Mouse (Mus musculus) liver, postnatal 0 days (tissue): ENCODE measurements at regions not wholly inside any gene's neighbourhood (a gene's known extent, or its start where the extent isn't known, plus 50 kb on each side); places are given as distances from the start of the nearest gene placed in this dataset.

Experiments used
- ATAC-seq: fragments of 200-750 bp; cut with Nextera tagmentation; 2 replicates; pipeline ENCODE4 v1.8.0; 2017; ENCODE audit warnings: mild to moderate bottlenecking, moderate library complexity
- DNase-seq: peaks from one replicate; pipeline ENCODE4 v3.0.0-alpha.2; 2016
- H3K27ac ChIP-seq: fragments of 300-500 bp; sonication (generic); 2 replicates; pipeline ENCODE4 v1.5.1; 2014; ENCODE audit warnings: antibody characterized with exemption, moderate library complexity, mild to moderate bottlenecking, low read depth
- H3K27me3 ChIP-seq: fragments of 300-500 bp; sonication (generic); 2 replicates; pipeline ENCODE4 v1.6.1; 2014; ENCODE audit warnings: low read length, control low read depth, mixed read lengths; ENCODE audit not compliant: insufficient read depth
- H3K36me3 ChIP-seq: fragments of 300-500 bp; sonication (generic); replicated peaks from 2 replicates; pipeline ENCODE4 v1.6.1; 2014; ENCODE audit warnings: mild to moderate bottlenecking, control low read depth, low read length, moderate library complexity, mixed read lengths; ENCODE audit not compliant: insufficient read depth
- H3K4me1 ChIP-seq: fragments of 300-500 bp; sonication (generic); 2 replicates; pipeline ENCODE4 v1.6.1; 2014; ENCODE audit warnings: antibody characterized with exemption, mild to moderate bottlenecking, control low read depth; ENCODE audit not compliant: insufficient read depth
- H3K4me2 ChIP-seq: fragments of 300-500 bp; sonication (generic); 2 replicates; pipeline ENCODE4 v1.6.1; 2014; ENCODE audit warnings: low read depth, mild to moderate bottlenecking, low read length, moderate library complexity, mixed read lengths
- H3K4me3 ChIP-seq: fragments of 300-500 bp; sonication (generic); 2 replicates; pipeline ENCODE4 v1.5.1; 2014; ENCODE audit warnings: low read depth, low read length
- H3K9ac ChIP-seq: fragments of 300-500 bp; sonication (generic); replicated peaks from 2 replicates; pipeline ENCODE4 v1.6.1; 2014; ENCODE audit warnings: mild to moderate bottlenecking, moderate library complexity
- H3K9me3 ChIP-seq: fragments of 300-500 bp; sonication (generic); 2 replicates; pipeline ENCODE4 v1.6.1; 2016; ENCODE audit warnings: mild to moderate bottlenecking, control low read depth, low read length, mixed read lengths
- CTCF ChIP-seq: sonication (generic); IDR thresholded peaks from 2 replicates; pipeline ENCODE4 v1.5.1; 2016; ENCODE audit warnings: antibody characterized with exemption, low read depth
- EP300 ChIP-seq: IDR thresholded peaks from 2 replicates; pipeline ENCODE4 v1.6.1; 2016; ENCODE audit warnings: antibody characterized with exemption, low read depth, mild to moderate bottlenecking
- WGBS: fragments of 180-500 bp; shearing (Covaris S2); extraction: QIAGEN DNeasy Blood & Tissue Kit; methylation state at CpG from one replicate; pipeline ENCODE4 v1.1.7; 2014; ENCODE audit not compliant: insufficient replicate concordance; 5-methylcytosine and 5-hydroxymethylcytosine counted together

DNA sequence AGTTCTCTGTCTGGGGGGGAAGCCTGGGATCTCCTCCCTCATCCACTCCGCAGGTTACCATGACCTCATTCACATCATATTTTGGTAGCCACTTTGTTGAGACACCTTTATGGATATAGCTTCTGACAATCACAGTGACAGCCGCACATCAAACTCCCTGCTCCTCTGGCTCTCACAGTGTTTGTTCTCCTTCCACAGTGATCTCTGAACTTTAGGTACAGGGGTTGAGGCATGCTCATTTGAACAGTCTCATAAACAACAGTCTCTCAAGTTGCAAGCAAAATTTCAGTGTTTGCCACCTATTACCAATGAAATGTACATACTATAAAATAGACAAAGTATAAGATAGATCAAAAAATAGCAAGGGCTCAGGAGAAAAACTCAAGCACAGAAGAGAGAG lies 200.2 kb upstream of the Lyplal1 start:
- ATAC-seq: peak; percentile 87
- H3K9ac ChIP-seq: no peak overlapping the region
- no peak overlapping the region for H3K4me3 ChIP-seq
- no peak for TF ChIP-seq CTCF
- H3K9me3 ChIP-seq: no peaks in the 10 kb centered on the region
- peaks cover 2% of the 10 kb centered on the region; the same call in 1 of the 2 replicates for H3K4me1 ChIP-seq
- H3K36me3 ChIP-seq: no peaks in the 10 kb centered on the region
- H3K27me3 ChIP-seq: no peaks in the 10 kb centered on the region
- DNase-seq: no peak
- no peak overlapping the region for H3K4me2 ChIP-seq
- no peak overlapping the region; the same call in 1 of the 2 replicates for H3K27ac ChIP-seq
- WGBS: 55% methylated on average over 2 of the region's 2 CpGs

- ATAC-seq (no peak), DNase-seq (no peak)
- Histone ChIP-seq H3K9ac (no peak overlapping the region), H3K4me3 (no peak overlapping the region), H3K9me3 (no peaks in the 10 kb centered on the region), H3K27me3 (no peaks in the 10 kb centered on the region), H3K36me3 (no peaks in the 10 kb centered on the region), H3K4me2 (no peak overlapping the region), H3K4me1 (peaks cover 2% of the 10 kb centered on the region; the same call in 1 of the 2 replicates), H3K27ac (no peak overlapping the region)
- TF ChIP-seq EP300: no peak
- no peak for TF ChIP-seq CTCF
- WGBS: 71% methylated on average over 4 of the region's 4 CpGs
Observed at GRCm38 (mm10) chr1:186314180-186314579, 197.1 kb upstream of the Lyplal1 start.

DNA sequence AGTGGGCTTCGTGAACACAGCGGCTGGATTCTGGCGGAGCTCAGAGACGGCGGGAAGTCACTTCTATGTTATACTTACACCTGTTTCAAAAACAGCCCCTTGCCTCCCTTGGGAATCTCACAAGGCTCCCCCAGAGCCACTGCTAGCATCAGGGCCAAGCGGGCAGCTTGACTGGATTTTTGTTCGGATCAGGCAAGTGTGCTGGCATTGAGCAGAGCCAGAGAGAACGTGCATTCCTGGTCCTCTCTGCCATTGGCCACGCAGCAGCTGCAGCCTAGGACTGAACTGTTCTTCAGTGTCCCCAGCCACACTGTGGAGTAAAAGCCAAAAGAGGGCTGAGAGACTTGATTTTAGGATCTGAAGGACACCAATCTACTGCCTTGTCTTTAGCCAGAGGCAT lies 195.6 kb upstream of the Lyplal1 start:
- H3K4me2 ChIP-seq: no peak overlapping the region
- no peaks in the 10 kb centered on the region for H3K36me3 ChIP-seq
- H3K4me3 ChIP-seq: no peak overlapping the region
- no peak overlapping the region for H3K27ac ChIP-seq
- no peaks in the 10 kb centered on the region for H3K27me3 ChIP-seq
- DNase-seq (no peak), ATAC-seq (no peak)
- WGBS: 86% methylated on average over 9 of the region's 9 CpGs
- no peaks in the 10 kb centered on the region; the same call in 1 of the 2 replicates for H3K4me1 ChIP-seq
- TF ChIP-seq CTCF (no peak), EP300 (no peak)
- H3K9me3 ChIP-seq: no peaks in the 10 kb centered on the region
- no peak overlapping the region for H3K9ac ChIP-seq

- H3K27me3 ChIP-seq: no peaks in the 10 kb centered on the region
- H3K4me2 ChIP-seq: no peak overlapping the region
- H3K36me3 ChIP-seq: no peaks in the 10 kb centered on the region
- 77% methylated on average over 7 of the region's 7 CpGs for WGBS
- TF ChIP-seq EP300: no peak
- TF ChIP-seq CTCF: no peak
- ATAC-seq (no peak), DNase-seq (no peak)
- H3K4me1 ChIP-seq: no peaks in the 10 kb centered on the region
- H3K4me3 ChIP-seq: no peak overlapping the region
- no peaks in the 10 kb centered on the region for H3K9me3 ChIP-seq
- no peak overlapping the region for H3K9ac ChIP-seq
- no peak overlapping the region for H3K27ac ChIP-seq
Observed at GRCm38 (mm10) chr1:186312008-186312407, 194.9 kb upstream of the Lyplal1 start.

DNA sequence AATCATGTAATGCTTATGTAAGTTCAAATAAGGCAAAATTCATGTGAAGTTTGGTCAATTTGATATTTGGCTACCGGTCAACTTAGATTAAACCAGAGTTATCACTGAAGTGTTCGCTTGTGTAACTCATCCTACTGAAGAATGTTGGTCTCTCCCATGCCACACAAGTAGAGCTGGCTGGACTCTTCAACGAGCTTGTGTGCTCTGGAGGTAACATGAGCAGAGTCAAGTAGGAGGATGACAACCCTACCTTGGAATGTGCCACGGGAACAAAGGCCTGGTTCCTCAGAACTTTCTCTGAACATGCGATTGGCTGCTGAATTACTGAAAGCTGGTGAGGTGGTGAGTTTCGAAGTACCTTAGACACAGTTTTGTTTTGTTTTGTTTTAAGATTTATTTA lies 190.5 kb upstream of the Lyplal1 start:
- Histone ChIP-seq H3K36me3 (no peaks in the 10 kb centered on the region), H3K9ac (no peak overlapping the region), H3K4me3 (no peak overlapping the region), H3K4me1 (no peaks in the 10 kb centered on the region), H3K27me3 (no peaks in the 10 kb centered on the region), H3K9me3 (no peaks in the 10 kb centered on the region), H3K4me2 (no peak overlapping the region), H3K27ac (no peak overlapping the region)
- DNase-seq: no peak
- ATAC-seq: no peak
- TF ChIP-seq CTCF: no peak
- no peak for TF ChIP-seq EP300
- WGBS: 63% methylated on average over 6 of the region's 6 CpGs

DNA sequence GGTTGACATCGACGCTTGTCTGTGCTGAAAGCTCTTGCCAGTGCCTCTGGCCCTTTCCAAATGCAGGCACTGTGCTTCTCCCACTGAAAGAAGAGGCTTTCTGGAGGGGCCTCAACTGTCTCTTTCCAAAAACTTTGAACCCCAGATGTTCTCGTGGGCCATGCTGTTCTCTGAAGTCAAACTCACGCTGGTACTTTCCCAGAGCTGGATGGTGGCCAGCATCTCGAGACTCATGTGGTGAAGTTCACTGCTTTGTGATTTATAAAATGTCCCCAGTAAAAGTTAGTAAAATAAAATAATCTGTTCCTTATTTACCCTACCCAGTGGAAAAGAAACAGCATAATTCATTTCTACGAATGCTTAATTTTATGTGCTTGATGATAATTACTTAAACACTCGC lies 180.4 kb upstream of the Lyplal1 start:
- Histone ChIP-seq H3K4me2 (no peak overlapping the region), H3K9ac (no peak overlapping the region), H3K4me3 (no peak overlapping the region), H3K27me3 (no peaks in the 10 kb centered on the region), H3K27ac (no peak overlapping the region), H3K4me1 (no peaks in the 10 kb centered on the region), H3K36me3 (no peaks in the 10 kb centered on the region), H3K9me3 (no peaks in the 10 kb centered on the region)
- no peak for DNase-seq
- no peak for ATAC-seq
- WGBS: 83% methylated on average over 7 of the region's 7 CpGs
- TF ChIP-seq CTCF: no peak
- no peak for TF ChIP-seq EP300

- Histone ChIP-seq H3K4me3 (no peak overlapping the region), H3K9ac (no peak overlapping the region), H3K36me3 (no peaks in the 10 kb centered on the region), H3K4me1 (no peaks in the 10 kb centered on the region), H3K4me2 (no peak overlapping the region), H3K27ac (no peak overlapping the region), H3K27me3 (no peaks in the 10 kb centered on the region), H3K9me3 (no peaks in the 10 kb centered on the region)
- TF ChIP-seq EP300 (no peak), CTCF (no peak)
- WGBS: 59% methylated on average over 2 of the region's 2 CpGs
- ATAC-seq (no peak), DNase-seq (no peak)
Observed at GRCm38 (mm10) chr1:186295201-186295600, 178.1 kb upstream of the Lyplal1 start.
